Mouse (Mus musculus) limb, embryonic 13.5 days (tissue): Measurements from ENCODE around the gene 1600015I10Rik. TPM values are rescaled to one million over a fixed set of nuclear protein-coding genes. Genes with fewer than 3 reads are reported as not detected.

Experiments used
- ATAC-seq: fragments of 200-750 bp; cut with Nextera tagmentation; 2 replicates; pipeline ENCODE4 v1.8.0; 2017; ENCODE audit warnings: low read depth, moderate number of reproducible peaks, moderate TSS enrichment; ENCODE audit not compliant: low FRiP score
- H3K27ac ChIP-seq: fragments of 300-500 bp; sonication (generic); 2 replicates; pipeline ENCODE4 v1.5.1; 2015; ENCODE audit warnings: inconsistent platforms, mild to moderate bottlenecking, moderate library complexity
- H3K27me3 ChIP-seq: fragments of 300-500 bp; sonication (generic); 2 replicates; pipeline ENCODE4 v1.6.1; 2015; ENCODE audit warnings: mild to moderate bottlenecking, inconsistent platforms
- H3K36me3 ChIP-seq: fragments of 300-500 bp; sonication (generic); 2 replicates; pipeline ENCODE4 v1.6.1; 2015; ENCODE audit warnings: inconsistent platforms, mild to moderate bottlenecking, moderate library complexity
- H3K4me1 ChIP-seq: fragments of 300-500 bp; sonication (generic); 2 replicates; pipeline ENCODE4 v1.6.1; 2015; ENCODE audit warnings: inconsistent platforms
- H3K4me2 ChIP-seq: fragments of 300-500 bp; sonication (generic); replicated peaks from 2 replicates; pipeline ENCODE4 v1.6.1; 2015; ENCODE audit warnings: inconsistent platforms, mild to moderate bottlenecking, moderate library complexity
- H3K4me3 ChIP-seq: fragments of 300-500 bp; sonication (generic); 2 replicates; pipeline ENCODE4 v1.5.1; 2015; ENCODE audit warnings: moderate library complexity, mild to moderate bottlenecking, inconsistent platforms
- H3K9ac ChIP-seq: fragments of 300-500 bp; sonication (generic); 2 replicates; pipeline ENCODE4 v1.6.1; 2015; ENCODE audit warnings: mild to moderate bottlenecking, inconsistent platforms
- H3K9me3 ChIP-seq: fragments of 300-500 bp; sonication (generic); 2 replicates; pipeline ENCODE4 v1.6.1; 2016; ENCODE audit warnings: inconsistent platforms
- WGBS: fragments of 180-500 bp; shearing (Covaris S2); methylation state at CpG from one replicate; pipeline ENCODE4 v1.1.7; 2015; 5-methylcytosine and 5-hydroxymethylcytosine counted together
- polyA plus RNA-seq: library from polyadenylated mRNA; unstranded; fragments of >200 nt; fragmentation: Nextera tagmentation; extraction: Ambion mirVana; gene quantifications from 2 replicates; pipeline ENCODE4 v1.2.1, GENCODE M21; 2015

1600015I10Rik gene
- polyA plus RNA-seq, 1 experiment from 2014 or later: not detected

DNA sequence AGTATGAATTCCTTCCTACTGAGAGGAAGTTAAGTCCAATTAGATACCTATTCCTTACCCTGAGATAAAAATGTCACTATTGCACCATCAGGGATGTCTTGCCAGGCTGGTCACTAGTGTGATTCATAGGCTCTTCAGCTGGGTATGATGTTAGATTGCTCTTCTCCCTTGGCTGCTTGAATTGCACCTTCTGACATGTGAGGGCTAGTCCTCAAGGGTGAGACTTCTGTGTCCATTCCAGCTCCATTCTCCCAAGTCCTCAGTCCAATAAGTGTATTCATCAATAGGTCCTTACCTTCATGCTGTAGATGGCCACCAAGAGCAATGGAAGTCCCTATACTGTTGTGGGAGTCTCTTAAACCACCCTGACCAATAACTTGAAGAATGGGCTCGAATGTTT is 49.9 kb downstream of the 1600015I10Rik start:
- H3K27ac ChIP-seq: no peak overlapping the region
- no peaks in the 10 kb centered on the region for H3K27me3 ChIP-seq
- H3K36me3 ChIP-seq: no peaks in the 10 kb centered on the region
- H3K4me2 ChIP-seq: no peak overlapping the region
- no peak overlapping the region for H3K9ac ChIP-seq
- no peaks in the 10 kb centered on the region for H3K4me1 ChIP-seq
- ATAC-seq: no peak
- no peak overlapping the region for H3K4me3 ChIP-seq
- H3K9me3 ChIP-seq: no peaks in the 10 kb centered on the region
- WGBS: 55% methylated on average over 1 of the region's 1 CpGs

GRCm38 (mm10) chr6:48982305-48982704 is 52.6 kb downstream of the 1600015I10Rik start:
- Histone ChIP-seq H3K27ac (no peak overlapping the region), H3K27me3 (no peaks in the 10 kb centered on the region), H3K9me3 (no peaks in the 10 kb centered on the region), H3K4me1 (no peaks in the 10 kb centered on the region), H3K9ac (no peak overlapping the region), H3K4me2 (no peak overlapping the region), H3K4me3 (no peak overlapping the region), H3K36me3 (no peaks in the 10 kb centered on the region)
- WGBS: 74% methylated on average over 3 of the region's 3 CpGs
- ATAC-seq: no peak

Other genes starting within 250 kb of the 1600015I10Rik start
- 12.5 and 12.9 TPM in 2 replicates for gene Gimap4, start 245.3 kb upstream of the 1600015I10Rik start, polyA plus RNA-seq
- 18.1 and 18.5 TPM in 2 replicates for gene Gimap6, start 221.7 kb upstream of the 1600015I10Rik start, polyA plus RNA-seq
- gene Gm28053, start 211.3 kb upstream of the 1600015I10Rik start, polyA plus RNA-seq: 0.94 and 2.3 TPM in 2 replicates
- gene Gimap7, start 211.3 kb upstream of the 1600015I10Rik start, polyA plus RNA-seq: not detected in 2 replicates
- 9.8 and 10.4 TPM in 2 replicates for gene Gimap1, start 190.8 kb upstream of the 1600015I10Rik start, polyA plus RNA-seq
- 3.0 and 3.4 TPM in 2 replicates for gene Gimap5, start 183.7 kb upstream of the 1600015I10Rik start, polyA plus RNA-seq
- not detected in 2 replicates for gene Gimap3, start 159.0 kb upstream of the 1600015I10Rik start, polyA plus RNA-seq
- gene Tmem176a, start 89.0 kb upstream of the 1600015I10Rik start, polyA plus RNA-seq: 56.6 and 63.0 TPM in 2 replicates
- 224 and 226 TPM in 2 replicates for gene Tmem176b, start 88.4 kb upstream of the 1600015I10Rik start, polyA plus RNA-seq
- not detected in 2 replicates for gene Aoc1, start 57.0 kb upstream of the 1600015I10Rik start, polyA plus RNA-seq
- not detected in 2 replicates for gene Doxl2, start 45.1 kb downstream of the 1600015I10Rik start, polyA plus RNA-seq
- not detected in 2 replicates for gene Svs1, start 57.0 kb downstream of the 1600015I10Rik start, polyA plus RNA-seq
- gene Gpnmb, start 106.7 kb downstream of the 1600015I10Rik start, polyA plus RNA-seq: 0.98 and 1.8 TPM in 2 replicates
- 72.7 and 79.2 TPM in 2 replicates for gene Malsu1, start 143.9 kb downstream of the 1600015I10Rik start, polyA plus RNA-seq